Mouse (Mus musculus): ENCODE data around the gene Zfp330.

Gene Zfp330

DNA sequence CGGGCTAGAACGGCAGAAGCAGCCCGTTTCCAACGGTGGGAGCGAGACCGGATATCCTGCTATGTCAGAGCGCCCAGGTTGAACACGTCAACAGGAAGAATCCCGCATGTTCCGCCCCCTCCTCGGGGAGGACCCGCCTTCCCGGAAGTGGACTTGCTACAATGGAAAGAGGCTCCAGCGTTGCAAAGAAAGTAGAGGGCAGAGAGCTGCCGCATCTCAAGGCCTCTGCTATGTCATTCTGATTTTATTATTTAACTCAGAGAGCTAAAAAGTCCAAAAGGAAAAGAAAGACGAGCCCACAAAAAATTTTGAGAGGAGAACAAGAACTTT is at the start of gene Zfp330:
Zfp330 (minus strand) TSS at position 68 of the 330 bp plus-strand sequence.
- DNase-seq: peak; percentile 86 to 89

DNA sequence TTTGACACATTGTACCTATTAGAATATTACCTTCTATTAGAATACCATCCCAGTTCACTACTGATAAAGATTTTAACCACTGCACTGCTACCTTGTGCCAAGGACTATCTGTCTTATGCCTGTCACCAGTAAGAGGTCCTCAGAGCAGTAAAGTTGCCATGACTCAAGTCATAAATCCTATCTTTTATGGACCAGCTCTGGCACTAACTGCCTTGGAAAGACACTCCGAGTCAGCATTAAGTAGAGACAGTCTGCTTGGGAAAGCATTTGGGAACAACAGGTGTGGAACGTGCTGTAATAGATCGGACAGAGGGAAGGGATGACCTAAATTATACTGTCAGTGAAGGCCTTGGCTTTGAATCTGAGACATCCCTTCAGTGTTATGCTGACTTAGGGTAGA is 4.0 kb upstream of the Zfp330 start:
- DNase-seq: no peak

DNA sequence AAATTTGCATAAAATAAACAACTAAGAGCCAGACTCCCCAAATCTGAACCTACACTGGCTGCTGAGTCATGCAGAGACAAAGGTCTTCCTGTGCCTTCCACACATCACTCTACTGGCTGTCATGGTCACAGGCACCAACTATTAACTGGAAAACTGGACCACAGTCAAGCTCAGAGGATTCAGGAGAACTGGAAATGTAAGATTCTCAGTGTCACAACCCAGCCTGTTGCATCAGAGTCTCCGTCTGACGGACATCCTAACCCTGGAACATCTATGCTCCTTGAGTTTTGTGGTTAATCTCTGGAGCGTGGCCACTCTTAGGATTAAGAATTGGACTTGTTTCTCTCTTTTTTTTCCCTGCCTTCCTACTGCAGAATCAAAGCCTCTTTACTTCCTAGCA is 3.4 kb upstream of the Zfp330 start:
- no peak for DNase-seq

DNA sequence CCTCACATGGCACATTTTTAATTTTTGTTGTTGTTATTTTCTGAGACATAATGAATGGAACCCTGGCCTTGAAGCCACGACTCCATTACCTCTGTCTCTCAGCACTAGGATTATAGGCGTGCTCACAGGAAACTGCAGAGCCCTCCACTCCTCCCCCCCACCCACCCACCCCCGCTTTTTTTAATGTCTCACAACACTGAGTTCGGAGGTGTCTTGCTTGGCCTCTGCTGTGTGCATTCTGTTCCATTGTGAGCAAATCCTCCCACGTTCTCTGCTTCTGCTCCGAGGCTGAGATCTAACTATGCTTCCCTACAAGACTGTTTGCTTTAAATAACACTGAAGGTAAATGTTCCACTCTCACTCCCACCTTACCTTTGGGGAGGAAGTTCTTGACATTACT is 522 bp upstream of the Zfp330 start:
- DNase-seq: no peak

DNA sequence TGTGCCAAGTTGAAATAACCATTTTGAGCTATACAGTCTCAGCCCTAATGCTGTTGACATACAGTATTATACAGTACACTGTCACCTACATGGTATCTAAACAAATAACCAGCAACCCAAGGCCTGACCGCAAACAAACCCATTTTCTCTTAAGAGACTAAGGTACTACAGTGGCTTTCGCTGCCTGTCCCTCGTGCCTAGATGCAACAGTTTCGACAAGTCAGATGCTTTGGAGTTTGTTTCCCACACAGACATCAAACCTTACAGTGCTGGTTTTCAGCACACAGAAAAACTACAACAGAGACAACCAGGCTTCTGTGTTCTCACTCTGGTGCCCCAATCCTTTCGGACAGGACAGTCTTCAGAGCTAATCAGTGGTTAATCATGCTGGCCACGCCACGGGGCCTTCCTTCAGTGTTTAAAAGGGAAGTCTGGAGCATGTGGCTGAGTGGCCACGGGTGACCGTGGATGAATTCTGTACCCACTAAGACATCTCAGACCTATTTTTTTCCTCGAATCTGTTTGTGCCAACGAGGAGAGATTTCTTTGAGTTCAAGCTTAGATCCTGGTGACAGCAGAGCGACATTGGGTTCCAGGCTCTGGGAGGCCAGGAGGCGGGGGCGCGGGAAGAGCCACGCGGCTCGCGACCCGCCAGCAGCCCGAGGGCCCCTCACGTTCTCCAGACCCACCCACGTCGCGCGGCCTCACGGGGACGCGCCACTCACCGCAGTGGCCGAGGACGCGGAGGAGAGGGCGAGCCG is 448 bp downstream of the Zfp330 start:
- peak in 1 of 2 experiments; percentile 11 for DNase-seq

DNA sequence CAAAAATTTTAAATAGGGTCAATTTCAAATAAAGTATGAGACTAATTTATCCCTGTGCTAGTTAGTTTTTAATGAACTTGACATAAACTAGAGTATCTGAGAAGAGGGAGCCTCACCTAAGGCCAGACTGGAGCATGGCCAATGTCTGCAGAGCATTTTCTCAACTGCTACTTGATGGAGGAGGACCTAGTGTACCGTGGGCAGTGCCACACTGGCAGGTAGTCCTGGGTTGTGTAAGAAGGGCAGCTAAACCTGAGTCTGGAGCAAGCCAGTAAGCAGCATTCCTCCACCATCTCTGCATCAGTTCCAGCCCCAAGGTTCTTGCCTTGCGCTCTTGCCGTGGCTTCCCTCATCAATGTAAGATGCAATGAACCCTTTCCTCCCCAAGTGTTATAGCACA is 3.1 kb downstream of the Zfp330 start:
- no peak for DNase-seq

DNA sequence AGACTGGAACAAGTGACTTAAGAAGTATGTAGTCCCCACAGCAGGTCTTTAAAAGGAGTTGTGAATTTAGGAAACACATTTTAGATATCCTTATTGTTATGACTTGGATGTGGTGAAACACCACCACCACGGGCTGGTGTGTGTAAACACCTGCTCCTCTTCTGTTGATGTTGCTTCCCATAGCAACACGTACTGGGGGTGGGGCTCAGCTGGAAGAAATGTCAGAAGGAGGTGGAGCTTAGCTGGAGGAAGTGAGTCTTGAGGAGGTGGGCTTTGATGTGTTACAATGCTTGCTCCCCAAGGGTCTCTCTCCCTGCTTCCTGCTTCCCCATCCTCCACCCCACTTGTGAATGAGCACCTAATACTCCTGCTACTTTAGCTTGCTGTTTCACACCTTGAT is 14.9 kb downstream of the Zfp330 start:
- no peak for DNase-seq

DNA sequence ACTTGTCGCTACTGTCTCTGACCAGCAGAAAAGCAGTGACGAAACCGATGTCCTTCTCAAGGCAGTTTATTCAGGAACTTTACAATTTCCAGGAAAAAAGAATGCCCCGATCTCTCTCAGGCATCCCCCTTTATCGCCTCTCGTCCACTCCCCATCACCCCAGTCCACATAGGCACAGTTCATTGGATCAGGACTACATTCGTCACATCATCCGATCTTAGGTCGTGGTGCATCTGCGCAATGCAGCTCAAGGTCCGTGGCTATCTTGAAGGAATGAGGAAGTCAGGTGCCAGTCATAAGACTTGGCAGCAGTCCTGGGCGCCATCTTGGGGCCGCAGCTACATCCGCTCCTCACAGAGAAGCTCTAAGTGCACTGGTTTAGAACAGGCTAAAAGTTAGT is 19.0 kb downstream of the Zfp330 start:
- no peak for DNase-seq

DNA sequence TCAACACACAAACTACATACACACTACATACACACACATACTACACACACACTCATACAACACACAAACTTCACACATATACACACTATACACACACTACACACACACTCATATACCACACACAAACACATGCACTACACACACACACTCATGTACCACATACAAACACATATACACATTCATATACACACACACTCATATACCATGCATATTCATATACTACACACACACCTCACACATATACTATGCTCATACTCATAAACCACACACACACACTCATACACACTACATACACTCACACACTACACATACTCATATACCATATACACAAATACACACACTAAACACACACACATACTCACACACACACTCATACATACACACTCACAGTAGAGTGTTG is 27.3 kb downstream of the Zfp330 start:
- no peak for DNase-seq

DNA sequence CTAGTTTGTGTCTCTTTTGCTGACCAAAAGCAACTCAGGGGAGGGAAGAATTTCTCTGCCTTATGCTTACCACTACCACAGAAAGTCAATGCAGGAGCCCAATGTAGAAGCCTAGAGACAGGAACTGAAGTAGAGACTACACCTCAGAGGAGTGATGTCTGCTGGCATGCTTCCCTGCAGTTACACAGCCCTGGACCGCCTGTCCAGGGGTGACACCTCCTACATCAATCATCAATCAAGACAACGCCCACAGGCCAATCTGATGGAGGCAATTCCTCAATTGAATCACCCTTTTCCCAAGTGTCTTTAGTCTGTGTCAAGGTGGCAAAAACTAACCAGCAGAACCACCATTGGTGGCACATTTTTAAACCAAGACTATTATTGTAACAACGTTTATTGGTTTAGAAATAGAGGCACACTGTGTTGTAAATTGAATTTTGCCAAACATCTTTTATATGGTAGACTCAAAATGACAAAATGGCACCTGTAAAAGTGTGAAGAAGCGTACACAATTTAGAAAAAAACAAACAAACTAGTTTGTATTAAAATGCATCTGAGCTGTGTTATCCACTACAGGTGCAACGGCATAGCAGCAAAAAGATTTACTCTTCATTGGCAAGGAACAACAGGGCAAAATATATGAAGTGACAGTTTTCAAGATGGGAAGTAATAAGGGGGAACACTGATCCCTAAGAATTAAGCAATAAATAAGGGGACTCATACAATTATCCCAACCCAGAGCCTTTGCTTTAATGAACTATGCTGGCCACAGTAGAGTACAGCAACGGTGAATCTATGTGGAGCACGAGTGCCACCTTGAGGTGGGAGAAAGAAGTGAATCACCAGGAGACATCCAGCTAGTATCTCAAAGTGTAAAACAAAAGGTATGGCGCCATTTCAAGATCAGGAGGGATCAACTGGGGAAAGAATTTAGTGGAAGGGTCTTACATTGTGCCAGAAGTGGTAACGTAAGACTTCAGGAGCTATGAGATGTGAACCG is 29.8 kb downstream of the Zfp330 start:
- peak; percentile 71 to 77 for DNase-seq
